Mouse (Mus musculus) erythroblast, embryonic 14.5 days (primary cell): ENCODE results near the gene Sf3b2.

Experiments used
- GATA1 ChIP-seq: IDR thresholded peaks from 2 replicates; pipeline ENCODE4 v1.6.1; 2012; ENCODE audit warnings: low read length, inconsistent platforms, mixed read lengths
- TAL1 ChIP-seq: IDR thresholded peaks from 3 replicates; pipeline ENCODE4 v1.6.1; 2012; ENCODE audit warnings: low read length, inconsistent platforms, mixed read lengths

DNA sequence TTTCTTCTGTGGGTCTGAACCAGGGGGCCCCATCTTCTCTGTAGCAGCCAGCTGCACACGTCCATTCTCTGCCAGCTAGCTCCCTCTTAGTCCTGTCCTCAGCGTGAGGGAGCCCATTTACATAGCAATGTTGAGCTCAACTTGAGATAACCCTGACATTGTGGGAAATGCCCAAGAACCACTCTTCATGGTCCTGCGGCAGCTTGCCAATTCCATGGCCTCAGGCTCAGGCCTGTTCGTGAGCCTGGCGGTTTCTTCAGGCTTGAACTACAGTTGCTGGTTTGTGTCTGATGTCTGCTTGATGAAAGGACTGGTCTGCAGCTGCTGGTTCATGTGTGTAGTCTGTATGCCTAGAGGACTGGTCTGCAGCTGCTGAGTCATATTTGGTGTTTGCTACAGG lies 39.5 kb upstream of the Sf3b2 start:
- TF ChIP-seq TAL1, result no peak
- no peak for TF ChIP-seq GATA1
